Mouse (Mus musculus) kidney, adult 2 months (tissue): ENCODE results near the gene Tmem167b. TPM values are rescaled to one million over a fixed set of nuclear protein-coding genes. Genes with fewer than 3 reads are reported as not detected.

Experiments
- DNase-seq: peaks from one replicate; pipeline ENCODE4 v3.0.0; 2021
- H3K27ac ChIP-seq: fragments of 200-500 bp; 2 replicates; pipeline ENCODE4 v1.5.1; 2012; ENCODE audit warnings: low read depth, low read length, control low read depth, inconsistent platforms; ENCODE audit not compliant: insufficient read depth
- H3K27me3 ChIP-seq: fragments of 200-500 bp; replicated peaks from 2 replicates; pipeline ENCODE4 v1.6.1; 2012; ENCODE audit warnings: mild to moderate bottlenecking, moderate library complexity, low read length, inconsistent platforms; ENCODE audit not compliant: control insufficient read depth, insufficient read depth
- H3K36me3 ChIP-seq: fragments of 200-500 bp; 2 replicates; pipeline ENCODE4 v1.6.1; 2012; ENCODE audit warnings: mild to moderate bottlenecking, moderate library complexity, low read length, inconsistent platforms; ENCODE audit not compliant: control insufficient read depth, insufficient read depth
- H3K4me1 ChIP-seq: fragments of 200-500 bp; 2 replicates; pipeline ENCODE4 v1.6.1; 2011; ENCODE audit warnings: low read length; ENCODE audit not compliant: control insufficient read depth, insufficient read depth
- H3K4me3 ChIP-seq: fragments of 200-500 bp; 2 replicates; pipeline ENCODE4 v1.5.1; 2011; ENCODE audit warnings: mild to moderate bottlenecking, low read depth, low read length, control low read depth; ENCODE audit not compliant: insufficient read depth
- CTCF ChIP-seq: fragments of 200-500 bp; conservative IDR thresholded peaks from 2 replicates; pipeline ENCODE4 v1.5.1; 2011; ENCODE audit warnings: low read depth, mild to moderate bottlenecking, control low read depth, low read length, moderate library complexity, mixed read lengths; ENCODE audit not compliant: insufficient read depth, insufficient read length
- POLR2A ChIP-seq: fragments of 200-500 bp; IDR thresholded peaks from one replicate; pipeline ENCODE4 v1.6.1; 2011; ENCODE audit warnings: low read depth, low read length, control low read depth
- WGBS: fragments of 180-500 bp; shearing (Covaris S2); methylation state at CpG from one replicate; pipeline ENCODE4 v1.1.7; 2018; 5-methylcytosine and 5-hydroxymethylcytosine counted together
- polyA plus RNA-seq: library from polyadenylated mRNA; depleted of rRNA; stranded (reverse); fragments of >200 nt; gene quantifications from 2 replicates; pipeline ENCODE4 v1.2.3, GENCODE M21; 2012; rRNA removed

Gene Tmem167b
- polyA plus RNA-seq, 1 experiment: 7.5 TPM

DNA sequence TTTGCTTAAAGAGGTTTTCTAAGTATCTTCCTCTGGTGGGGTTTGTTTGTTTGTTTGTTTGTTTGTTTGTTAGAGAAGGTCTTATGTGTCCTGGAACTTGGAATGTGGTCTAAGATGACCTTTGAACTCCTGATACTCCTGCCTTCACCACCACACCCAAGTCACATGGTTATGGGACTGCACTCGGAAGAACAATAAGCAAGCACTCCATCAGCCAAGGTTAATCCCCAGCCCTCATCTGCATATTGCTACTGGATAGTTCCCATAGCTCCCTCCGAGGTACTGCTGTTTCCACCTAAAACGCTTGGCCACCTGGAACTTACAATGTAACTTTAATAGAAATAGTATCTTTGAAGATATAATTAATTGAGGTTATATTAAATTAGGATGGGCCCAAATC, 48.8 kb downstream of the Tmem167b start:
- H3K36me3 ChIP-seq: no peaks in the 10 kb centered on the region
- no peak for DNase-seq
- H3K4me1 ChIP-seq: no peaks in the 10 kb centered on the region
- 60% methylated on average over 3 of the region's 3 CpGs for WGBS
- no peaks in the 10 kb centered on the region for H3K27me3 ChIP-seq
- H3K4me3 ChIP-seq: no peak overlapping the region
- TF ChIP-seq POLR2A (no peak), CTCF (no peak)
- H3K27ac ChIP-seq: no peak overlapping the region

DNA sequence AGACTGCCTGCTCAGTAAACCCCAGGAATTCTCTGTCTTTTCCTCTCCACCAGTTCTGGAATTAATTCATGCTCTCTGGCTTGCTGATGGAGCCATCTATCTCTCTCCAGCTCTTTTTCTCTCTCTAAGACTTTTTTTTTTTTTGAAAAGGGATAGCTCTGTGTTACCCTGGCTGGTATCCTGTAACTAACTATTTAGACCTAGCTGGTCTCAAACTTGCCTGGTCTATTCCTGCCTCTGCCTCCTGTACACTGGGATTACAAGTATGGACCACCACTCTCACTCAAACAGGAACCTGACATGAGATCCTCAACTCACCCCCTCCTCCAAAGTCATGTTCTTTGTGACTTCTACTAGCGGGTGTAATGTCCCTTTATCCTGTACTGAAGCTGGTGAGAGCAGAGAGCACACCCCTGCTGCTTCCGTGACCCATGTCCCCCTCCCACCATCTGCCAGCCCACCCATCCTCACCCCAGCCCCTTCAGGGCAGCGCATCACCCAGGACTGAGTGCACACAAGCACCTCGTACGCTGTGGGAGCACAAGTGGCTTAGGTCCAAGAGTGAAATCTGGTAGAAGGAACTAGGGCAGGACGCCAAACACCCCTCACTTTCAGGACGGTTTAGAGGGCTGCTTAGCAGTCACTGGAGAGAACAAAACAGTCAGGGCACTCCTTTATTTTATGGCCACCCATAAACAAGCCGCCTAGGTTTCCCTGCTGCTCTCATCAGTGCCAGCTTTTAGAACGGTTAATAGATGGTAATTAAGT, 51.4 kb downstream of the Tmem167b start:
- Histone ChIP-seq H3K27ac (no peak overlapping the region), H3K27me3 (no peaks in the 10 kb centered on the region), H3K4me1 (no peaks in the 10 kb centered on the region), H3K36me3 (no peaks in the 10 kb centered on the region), H3K4me3 (no peak overlapping the region)
- TF ChIP-seq CTCF: no peak
- TF ChIP-seq POLR2A: no peak
- WGBS: 27% methylated on average over 9 of the region's 9 CpGs
- DNase-seq: no peak

DNA sequence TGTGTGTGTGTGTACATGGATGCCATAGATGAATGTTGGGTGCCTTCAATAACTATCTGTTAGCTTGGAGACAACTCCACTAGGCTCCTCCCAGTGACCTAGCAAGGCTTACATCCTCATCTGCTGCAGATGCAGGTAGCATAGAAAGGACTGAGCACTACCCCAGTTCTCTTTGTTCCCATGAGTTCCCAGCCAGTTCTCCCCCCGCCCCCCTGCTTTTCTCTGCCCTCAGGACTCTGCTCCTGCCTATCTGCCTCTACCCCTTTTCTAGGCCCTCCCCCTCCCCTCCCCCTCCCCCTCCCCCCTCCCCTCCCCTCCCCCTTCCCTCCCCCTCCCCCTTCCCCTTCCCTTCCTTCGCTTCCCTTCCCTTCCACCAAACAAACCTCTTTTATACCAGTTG, 52.1 kb downstream of the Tmem167b start:
- Histone ChIP-seq H3K27ac (no peak overlapping the region), H3K4me3 (no peak overlapping the region), H3K4me1 (no peaks in the 10 kb centered on the region), H3K27me3 (no peaks in the 10 kb centered on the region), H3K36me3 (no peaks in the 10 kb centered on the region)
- DNase-seq: no peak
- WGBS: 56% methylated on average over 2 of the region's 2 CpGs
- TF ChIP-seq POLR2A (no peak), CTCF (no peak)

DNA sequence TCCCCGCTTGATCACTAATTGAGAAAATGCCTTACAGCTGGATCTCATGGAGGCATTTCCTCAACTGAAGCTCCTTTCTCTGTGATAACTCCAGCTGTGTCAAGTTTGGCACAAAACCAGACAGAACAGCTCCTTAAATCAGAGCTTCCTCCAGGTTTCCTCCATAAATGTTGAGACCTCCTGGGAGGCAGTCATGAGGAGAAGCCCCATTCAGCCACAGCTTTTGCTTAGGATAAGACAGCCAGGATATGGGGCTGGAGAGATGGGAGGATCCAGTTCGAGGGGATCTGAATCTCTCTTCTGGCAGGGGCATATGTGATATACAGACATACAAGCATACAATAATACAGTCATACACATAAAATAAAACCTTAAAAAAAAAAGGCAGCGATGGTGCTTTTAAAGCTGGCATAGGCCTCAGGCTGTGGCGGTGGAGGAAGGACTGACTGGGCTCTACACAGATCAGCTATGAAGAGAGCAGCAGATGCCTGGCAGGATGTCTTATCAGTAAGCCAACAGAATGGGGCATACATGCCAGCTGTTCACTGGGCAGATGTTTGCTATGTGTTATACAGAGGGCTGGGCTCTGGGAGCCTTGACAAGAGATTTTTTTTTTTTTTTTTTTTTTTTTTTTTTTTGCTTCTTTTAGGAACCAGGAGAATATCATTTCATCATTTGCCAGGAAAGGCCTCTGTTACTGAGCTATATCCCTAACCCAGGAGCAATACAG, 53.4 kb downstream of the Tmem167b start:
- no peak overlapping the region for H3K4me3 ChIP-seq
- H3K27ac ChIP-seq: no peak overlapping the region
- WGBS: 80% methylated on average over 4 of the region's 4 CpGs
- H3K4me1 ChIP-seq: peaks cover 5% of the 10 kb centered on the region
- no peak for DNase-seq
- no peaks in the 10 kb centered on the region for H3K27me3 ChIP-seq
- no peak for TF ChIP-seq POLR2A
- TF ChIP-seq CTCF: no peak
- H3K36me3 ChIP-seq: no peaks in the 10 kb centered on the region

Other genes starting within 250 kb of the Tmem167b start
- gene Mybphl, start 197.6 kb downstream of the Tmem167b start, polyA plus RNA-seq: 0.06 TPM in 1 of 2 replicates, not detected in the other
- gene Psrc1, start 178.6 kb downstream of the Tmem167b start, polyA plus RNA-seq: 1.6 and 1.7 TPM in 2 replicates
- gene Celsr2, start 146.9 kb downstream of the Tmem167b start, polyA plus RNA-seq: 60.5 and 67.4 TPM in 2 replicates
- gene Sars, start 117.3 kb downstream of the Tmem167b start, polyA plus RNA-seq: 49.2 and 58.8 TPM in 2 replicates
- 0.17 and 0.24 TPM in 2 replicates for gene 1700013F07Rik, start 28.3 kb downstream of the Tmem167b start, polyA plus RNA-seq
- gene 5330417C22Rik, start 25.9 kb downstream of the Tmem167b start, polyA plus RNA-seq: 0.25 and 0.37 TPM in 2 replicates
- 3.7 and 5.3 TPM in 2 replicates for gene Taf13, start 9.2 kb upstream of the Tmem167b start, polyA plus RNA-seq
- gene Wdr47, start 28.8 kb upstream of the Tmem167b start, polyA plus RNA-seq: 5.6 TPM in 2 replicates
- gene Clcc1, start 91.4 kb upstream of the Tmem167b start, polyA plus RNA-seq: 43.5 and 50.5 TPM in 2 replicates
- 1.6 and 1.8 TPM in 2 replicates for gene Gpsm2, start 159.8 kb upstream of the Tmem167b start, polyA plus RNA-seq
- gene Aknad1, start 177.2 kb upstream of the Tmem167b start, polyA plus RNA-seq: not detected in 2 replicates